Mouse (Mus musculus) layer of hippocampus, adult 18-20 months (tissue): ENCODE results near the gene Gmnn. TPM values are rescaled to one million over a fixed set of nuclear protein-coding genes. Genes with fewer than 3 reads are reported as not detected.
A peak's percentile ranks its signal among the peaks of the same experiment; 100 is the strongest.
"Not testable (repeated sequence)": the region's sequence is repeated elsewhere in the genome, so short reads cannot be mapped to it uniquely, and the experiment has no call there.

Source experiments
- DNase-seq, 2 experiments: peaks; one replicate each; pipeline ENCODE4 v3.0.0; 2022; ENCODE audit warnings: low spot score in 2 of 2
- long read RNA-seq: library from polyadenylated mRNA; stranded (forward); transcript quantifications from one replicate; pipeline ENCODE4 v2.0.0, GENCODE M21; 2021
- total RNA-seq, 2 experiments: library from RNA; stranded (reverse); gene quantifications; 2 replicates each; pipeline ENCODE4 v1.2.3; 2021

Gene Gmnn
- total RNA-seq = 1 to 10 TPM; 2.2 to 3.0 TPM
- long read RNA-seq, partial matches to known transcripts = 0 of 1 reads
- long read RNA-seq, other reads (novel, unspliced or antisense) = 1 of 1 reads

DNA sequence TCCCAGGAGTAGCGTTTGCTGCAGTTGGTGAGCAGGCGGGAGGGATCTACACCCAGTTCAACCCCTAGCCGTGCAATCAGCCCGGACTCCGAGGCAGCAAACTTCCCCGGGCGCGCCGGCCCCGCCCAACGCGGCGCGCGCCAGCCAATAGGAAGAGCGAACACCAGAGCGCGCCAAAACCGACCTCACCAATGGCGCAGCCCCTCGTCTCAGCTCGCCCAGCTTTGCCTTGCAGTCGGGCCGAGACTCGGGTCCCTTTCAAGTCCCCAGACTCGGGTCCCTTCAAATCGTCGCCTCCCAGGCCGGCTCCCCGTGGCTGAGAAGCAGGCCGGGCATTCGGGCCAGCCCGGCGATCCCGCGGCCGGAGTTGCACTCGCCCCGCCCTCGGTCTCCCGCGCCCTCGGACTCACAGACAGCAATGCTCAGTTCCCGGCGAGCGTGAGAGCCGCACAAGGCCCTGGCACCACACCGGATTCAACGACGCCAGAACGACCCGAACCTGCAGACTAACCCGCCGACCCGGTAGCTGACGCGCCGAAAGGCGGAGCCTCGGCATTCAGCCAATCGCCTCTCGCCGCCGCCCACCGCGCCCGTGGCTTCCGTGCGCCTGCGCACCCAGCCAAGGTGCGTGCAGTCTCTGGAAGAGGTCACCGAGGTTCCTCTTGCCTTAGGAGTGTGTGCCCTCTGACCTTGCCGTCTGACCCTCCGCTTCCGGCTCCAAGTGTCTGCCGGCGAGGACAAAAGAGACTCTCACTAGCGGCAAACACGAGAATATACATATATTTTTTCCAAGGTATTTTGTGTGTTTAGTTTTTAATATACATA, at the start of gene Gmnn:
Gene Gmnn, minus strand, starts transcription at position 521 of the 825 bp plus-strand sequence.
- peak; percentile 77 to 79 for DNase-seq

DNA sequence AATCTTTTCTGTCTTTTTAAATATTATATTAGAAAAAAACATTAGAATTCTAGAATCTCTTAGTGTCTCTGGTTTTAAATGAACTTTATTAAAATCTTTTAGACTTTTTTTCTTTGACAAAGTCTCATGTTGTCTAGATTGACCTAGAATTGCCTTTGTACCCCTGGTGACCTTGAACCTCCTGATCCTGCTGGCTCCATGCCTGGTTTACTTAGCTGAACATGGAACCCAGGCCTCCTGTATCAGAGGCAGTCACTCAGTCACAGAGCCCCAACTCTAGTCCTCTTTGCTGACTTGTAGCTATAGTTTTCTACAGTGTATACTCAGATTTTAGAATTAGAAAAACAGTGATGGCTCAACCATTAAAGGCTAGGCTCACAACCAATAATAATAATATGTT, 44.4 kb upstream of the Gmnn start:
- DNase-seq = no peak

DNA sequence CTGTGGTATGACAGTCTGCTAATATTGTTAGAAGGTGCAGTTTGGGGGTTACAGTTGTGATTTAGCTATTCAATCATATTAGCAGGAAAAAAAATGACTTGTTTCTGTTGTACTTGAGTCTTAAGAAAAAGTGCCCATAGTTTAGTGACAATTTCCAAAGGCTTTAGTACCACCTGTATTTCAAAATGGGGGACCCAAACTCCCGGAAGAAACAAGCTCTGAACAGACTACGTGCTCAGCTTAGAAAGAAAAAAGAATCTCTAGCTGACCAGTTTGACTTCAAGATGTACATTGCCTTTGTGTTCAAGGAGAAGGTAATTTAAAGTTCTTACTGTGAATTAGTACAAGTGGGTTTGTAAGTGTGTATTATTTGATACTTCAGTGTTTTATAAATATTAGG, 41.5 kb upstream of the Gmnn start:
- no peak for DNase-seq

- peak in 1 of 2 experiments; percentile 34 for DNase-seq
Observed at GRCm38 (mm10) chr13:24802131-24802691, 40.5 kb upstream of the Gmnn start.

DNA sequence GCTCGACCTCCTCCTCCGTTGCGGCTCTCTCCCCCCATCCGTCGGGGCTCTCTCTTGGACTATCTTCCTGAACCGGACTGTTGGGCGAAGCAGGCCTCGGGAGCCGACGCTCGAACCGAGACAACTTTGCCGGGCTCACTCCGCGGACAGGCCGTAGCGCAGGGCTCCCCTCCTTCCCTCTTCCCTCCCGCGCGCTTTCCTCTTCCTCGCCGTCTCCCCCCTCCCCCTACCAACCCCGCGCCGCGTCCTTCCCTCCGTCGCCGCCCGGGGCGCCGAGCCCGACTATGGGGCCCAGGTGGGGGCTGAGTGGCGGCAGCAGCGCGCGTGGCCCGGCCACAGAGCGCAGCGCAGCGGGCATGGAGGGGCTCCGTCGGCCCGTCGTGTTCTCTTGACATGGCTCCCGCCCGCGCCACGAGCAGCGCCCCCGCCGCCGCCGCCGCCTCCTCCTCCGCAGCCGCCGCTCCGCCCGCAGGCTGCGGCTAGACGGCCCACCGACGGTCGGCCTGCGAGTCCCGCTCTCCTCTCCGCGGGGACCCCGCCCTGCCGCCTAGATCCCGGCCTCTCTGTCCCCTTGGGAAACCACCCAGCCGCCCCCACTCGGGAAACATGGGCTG, 39.7 kb upstream of the Gmnn start, which contains the start of gene BC005537:
Gene BC005537, plus strand, starts transcription at position 350 of the 614 bp plus-strand sequence.
- peak; percentile 25 to 43 for DNase-seq

DNA sequence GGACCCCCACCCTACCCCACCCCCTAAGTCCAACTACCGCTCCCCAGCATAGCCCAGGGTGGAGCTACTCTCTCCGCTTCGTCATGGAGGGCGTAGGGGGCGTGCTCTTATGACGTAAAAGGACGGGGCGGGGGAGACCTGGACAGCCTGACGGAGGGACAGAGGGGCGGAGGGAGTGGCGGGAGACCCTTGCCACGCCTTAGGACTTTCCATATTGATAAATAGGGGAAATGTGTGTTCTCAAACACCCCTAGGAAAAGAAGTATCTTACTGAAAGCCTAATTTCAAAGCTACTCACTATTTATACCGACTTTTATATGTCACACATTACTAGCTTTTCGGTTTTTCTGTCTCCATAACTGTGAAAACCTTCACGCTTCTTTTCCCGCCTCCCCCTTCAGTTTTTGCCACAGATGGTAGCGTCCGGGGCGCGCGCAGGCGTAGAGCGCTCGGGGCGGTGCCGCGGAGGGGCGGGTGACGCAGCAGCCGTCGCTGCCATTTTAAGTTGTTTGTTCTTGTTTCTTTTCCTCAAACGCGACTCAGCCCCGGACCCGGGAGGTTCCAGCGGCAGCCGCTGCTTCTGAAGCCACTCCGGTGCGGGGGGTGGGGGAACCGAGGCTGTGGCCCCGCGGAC, 39.1 kb upstream of the Gmnn start:
- DNase-seq = peak; percentile 96 to 97

DNA sequence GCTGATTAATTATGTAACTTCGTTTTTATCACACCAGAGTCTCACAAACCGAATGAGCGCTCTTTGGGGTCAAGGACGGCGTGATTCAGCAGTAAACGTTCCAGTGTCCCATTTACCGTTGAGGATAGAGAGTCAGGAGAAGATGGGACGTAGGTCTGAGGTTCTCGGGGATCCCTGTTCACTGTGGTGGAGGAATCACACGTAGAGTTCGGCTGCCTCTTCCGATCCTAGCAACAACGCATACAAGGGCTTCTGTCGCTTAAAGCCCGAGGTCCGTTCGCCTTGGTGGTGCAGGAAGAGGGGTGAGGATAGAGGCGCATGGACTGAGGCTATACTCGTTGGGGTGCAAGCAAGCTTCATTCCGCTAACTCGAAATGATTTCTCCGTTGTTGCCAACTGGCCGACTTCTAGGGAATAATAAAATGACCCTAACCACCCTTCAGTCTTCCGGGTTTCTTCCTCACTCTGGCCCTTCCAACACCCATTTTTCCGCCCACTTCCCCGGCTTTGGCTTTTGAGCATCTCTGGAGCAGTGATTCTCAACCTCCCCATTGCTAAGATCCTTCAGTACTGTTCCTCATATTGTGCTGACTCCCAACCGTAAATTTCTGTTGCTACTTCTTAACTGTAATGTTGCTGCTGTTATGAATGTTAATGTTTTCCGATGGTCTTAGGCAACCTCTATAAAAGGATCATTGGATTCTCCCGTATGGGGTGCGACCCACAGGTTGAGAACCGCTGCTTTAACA, 38.4 kb upstream of the Gmnn start:
- peak; percentile 43 to 62 for DNase-seq

DNA sequence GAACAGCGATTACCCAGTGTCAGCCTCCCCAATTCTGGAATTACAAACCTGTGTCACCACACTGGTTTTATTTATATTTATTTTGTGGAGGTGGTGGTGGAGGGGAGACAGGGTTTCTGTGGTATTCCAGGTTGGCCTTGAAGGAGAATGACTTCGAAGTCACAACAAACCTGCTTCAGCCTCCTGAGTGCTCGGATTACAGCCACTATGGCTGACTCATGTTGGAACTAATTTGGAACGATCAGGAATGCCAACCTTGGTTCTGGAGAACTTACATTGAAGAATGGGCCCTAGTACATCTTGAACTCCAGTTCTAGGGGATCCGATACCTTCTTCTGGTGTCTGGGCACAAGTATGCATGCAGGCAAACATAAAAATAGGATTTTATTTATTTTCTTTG, 37.7 kb upstream of the Gmnn start:
- no peak for DNase-seq

DNA sequence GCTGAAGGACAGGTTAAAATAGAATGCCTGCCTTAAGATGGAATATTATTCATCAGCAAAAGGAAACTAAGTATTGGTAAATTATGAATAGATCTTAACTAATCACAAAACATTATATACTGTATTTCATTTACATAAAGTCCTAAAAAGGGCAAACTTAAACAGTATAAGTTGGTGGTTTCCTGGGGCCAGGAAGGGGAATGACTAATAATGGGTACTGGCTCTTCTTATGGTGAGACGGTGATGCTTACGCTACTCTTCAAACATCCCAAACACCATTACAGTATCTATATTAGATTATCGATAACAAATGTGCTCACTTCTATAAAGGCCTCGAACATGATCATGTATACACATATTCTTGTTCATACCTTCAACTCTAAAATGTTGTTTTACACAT, 37.0 kb upstream of the Gmnn start:
- DNase-seq = no peak

- DNase-seq = no peak
Observed at GRCm38 (mm10) chr13:24792411-24793045, 30.8 kb upstream of the Gmnn start.

GRCm38 (mm10) chr13:24791349-24791748, 29.6 kb upstream of the Gmnn start:
- DNase-seq = no peak

- no peak for DNase-seq
Observed at GRCm38 (mm10) chr13:24787477-24787876, 25.8 kb upstream of the Gmnn start.

- no peak for DNase-seq
Observed at GRCm38 (mm10) chr13:24786014-24786490, 24.3 kb upstream of the Gmnn start.

GRCm38 (mm10) chr13:24781916-24782315, 20.2 kb upstream of the Gmnn start:
- DNase-seq = no peak

DNA sequence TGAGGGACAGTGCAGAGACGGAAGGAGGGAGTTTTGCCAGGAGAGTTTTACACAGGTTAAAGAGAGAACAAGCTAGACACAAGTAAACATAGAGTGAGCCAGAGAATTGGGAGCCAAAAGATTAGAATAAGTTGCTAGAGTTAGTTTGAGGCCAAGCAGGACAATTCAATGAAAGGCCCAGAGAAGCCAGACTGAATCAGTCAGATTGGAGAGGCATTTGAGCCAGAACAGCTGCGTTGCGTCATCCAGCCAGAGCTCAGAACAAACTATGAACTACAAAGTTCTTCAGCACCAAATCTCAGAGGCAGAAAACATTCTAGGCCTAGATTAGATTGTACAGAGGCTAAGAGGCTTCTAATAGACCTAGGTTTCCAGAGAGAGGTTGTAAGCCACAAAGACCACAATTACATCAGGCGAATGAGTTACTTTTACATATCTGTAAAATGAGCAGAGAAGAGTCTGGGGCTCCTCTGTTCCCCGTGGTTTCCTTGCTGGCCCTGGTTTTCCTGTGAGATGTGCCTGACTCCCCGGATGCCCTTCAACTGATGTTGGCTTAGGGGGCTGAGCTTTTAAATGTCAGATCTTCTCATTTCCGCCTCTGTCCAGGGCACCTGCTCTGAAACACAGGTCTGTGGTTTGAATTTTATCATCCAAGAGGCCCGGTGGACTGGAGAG, 17.1 kb upstream of the Gmnn start:
- no peak for DNase-seq

DNA sequence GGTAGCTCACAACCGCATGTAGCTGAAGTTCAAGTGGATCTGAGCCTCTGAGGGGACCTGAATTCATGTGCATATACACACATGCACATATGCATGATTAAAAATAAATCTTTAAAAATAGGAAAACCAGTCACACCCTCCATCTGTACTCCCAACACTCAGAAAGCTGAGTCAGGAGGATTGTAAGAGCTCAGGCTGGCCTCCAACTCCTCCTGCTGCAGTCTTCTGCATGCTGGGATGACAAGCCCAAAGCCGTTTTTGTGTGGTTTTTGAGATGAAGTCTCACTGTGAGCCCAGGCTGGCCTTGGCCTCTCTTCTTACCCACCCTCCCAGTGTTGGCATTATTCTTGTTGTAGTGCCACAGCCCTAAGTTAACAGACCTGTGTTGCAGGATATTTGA, 16.3 kb upstream of the Gmnn start:
- DNase-seq = no peak

DNA sequence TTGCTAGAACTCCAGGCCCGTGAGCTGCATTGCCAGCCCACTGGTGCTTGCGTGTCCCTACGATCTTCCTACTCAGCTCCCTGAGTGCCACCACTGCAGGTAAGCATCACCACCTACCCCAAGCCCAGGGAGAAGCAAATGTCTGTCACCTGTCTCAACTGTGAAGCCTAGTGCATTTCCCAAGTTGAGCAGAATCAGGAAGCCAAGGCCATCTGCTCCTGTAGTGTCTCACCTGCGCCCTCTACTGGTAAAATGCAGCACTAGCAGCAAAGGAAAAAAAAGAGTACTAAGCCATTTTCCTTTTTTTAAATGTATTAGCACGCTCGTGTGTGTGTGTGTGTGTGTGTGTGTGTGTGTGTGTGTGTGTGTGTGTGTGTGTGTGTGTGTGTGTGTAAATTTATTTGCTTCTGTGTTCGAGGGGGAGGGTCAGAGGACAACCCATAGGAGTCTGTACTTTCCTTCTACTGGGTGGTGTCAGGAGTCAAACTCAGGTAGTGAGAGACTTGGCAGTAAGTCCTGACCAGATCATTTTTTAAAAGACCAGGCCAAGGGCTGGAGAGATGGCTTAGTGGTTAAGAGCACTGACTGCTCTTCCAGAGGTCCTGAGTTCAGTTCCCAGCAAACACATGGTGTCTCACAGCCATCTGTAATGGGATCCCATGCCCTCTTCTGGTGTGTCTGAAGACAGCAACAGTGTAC, 14.6 kb upstream of the Gmnn start:
- peak; percentile 28 to 75 for DNase-seq

GRCm38 (mm10) chr13:24771482-24771881, 9.8 kb upstream of the Gmnn start:
- not testable (repeated sequence) for DNase-seq

GRCm38 (mm10) chr13:24767809-24768208, 6.1 kb upstream of the Gmnn start:
- not testable (repeated sequence) for DNase-seq
